Mouse (Mus musculus) heart, postnatal 10 days (tissue): ENCODE results near the gene Nol3. TPM values are rescaled to one million over a fixed set of nuclear protein-coding genes. Genes with fewer than 3 reads are reported as not detected.
"Not testable (repeated sequence)": the region's sequence is repeated elsewhere in the genome, so short reads cannot be mapped to it uniquely, and the experiment has no call there.

Experiments used
- DNase-seq, 2 experiments: peaks; one replicate each; pipeline ENCODE4 v3.0.0; 2021
- intact Hi-C: fragments of 180-260 bp; cut with DNase I; formaldehyde crosslinking; loops from one replicate; pipeline ENCODE4 v1.15.1; 2025
- total RNA-seq, 2 experiments: library from RNA; stranded (reverse); gene quantifications; 2 replicates each; pipeline ENCODE4 v1.2.3; 2021

The Nol3 gene
- total RNA-seq, result 10 to 100 TPM; 14.7 to 16.2 TPM

DNA sequence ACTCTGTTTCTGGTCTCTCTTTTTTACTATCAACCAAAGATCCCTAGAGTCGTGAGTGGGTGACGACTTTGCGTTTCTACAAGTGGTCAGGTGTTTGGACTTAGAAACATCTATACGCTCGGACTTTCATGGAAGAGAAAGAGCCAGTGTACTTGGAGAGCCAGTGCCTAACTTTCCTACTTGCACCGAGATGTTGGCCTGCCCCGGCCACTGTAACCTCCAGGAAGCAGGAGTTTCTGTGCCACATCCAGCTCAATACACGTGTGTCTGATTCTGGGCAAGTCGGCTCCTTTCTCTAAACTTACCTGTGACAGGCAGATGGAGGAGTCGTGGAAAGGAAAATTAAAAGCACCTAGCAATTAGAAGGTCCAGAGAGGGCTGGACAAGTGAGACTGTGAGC, at the start of gene Nol3:
Gene Nol3, plus strand, starts transcription at position 301 of the 400 bp plus-strand sequence.
- no peak for DNase-seq
- intact Hi-C loops, result no loop called here

GRCm38 (mm10) chr8:105231503-105232320, 44.2 kb upstream of the Nol3 start:
- no peak for DNase-seq
- intact Hi-C loops, result no loop called here

DNA sequence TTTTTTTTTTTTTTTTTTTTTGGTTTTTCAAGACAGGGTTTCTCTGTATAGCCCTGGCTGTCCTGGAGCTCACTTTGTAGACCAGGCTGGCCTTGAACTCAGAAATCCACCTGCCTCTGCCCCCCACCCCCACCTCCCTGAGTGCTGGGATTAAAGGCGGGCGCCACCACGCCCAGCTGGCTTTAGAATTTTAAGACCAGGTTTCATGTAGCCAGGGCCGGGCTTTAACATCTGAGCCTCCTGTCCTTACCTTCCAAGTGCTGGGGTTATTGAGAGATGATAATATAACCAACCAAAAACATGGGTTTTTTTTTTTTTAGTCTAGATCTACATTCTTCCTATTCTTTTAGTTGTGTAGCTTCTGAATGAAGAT, 43.6 kb upstream of the Nol3 start:
- intact Hi-C loops, DNase-seq: not testable (repeated sequence)

DNA sequence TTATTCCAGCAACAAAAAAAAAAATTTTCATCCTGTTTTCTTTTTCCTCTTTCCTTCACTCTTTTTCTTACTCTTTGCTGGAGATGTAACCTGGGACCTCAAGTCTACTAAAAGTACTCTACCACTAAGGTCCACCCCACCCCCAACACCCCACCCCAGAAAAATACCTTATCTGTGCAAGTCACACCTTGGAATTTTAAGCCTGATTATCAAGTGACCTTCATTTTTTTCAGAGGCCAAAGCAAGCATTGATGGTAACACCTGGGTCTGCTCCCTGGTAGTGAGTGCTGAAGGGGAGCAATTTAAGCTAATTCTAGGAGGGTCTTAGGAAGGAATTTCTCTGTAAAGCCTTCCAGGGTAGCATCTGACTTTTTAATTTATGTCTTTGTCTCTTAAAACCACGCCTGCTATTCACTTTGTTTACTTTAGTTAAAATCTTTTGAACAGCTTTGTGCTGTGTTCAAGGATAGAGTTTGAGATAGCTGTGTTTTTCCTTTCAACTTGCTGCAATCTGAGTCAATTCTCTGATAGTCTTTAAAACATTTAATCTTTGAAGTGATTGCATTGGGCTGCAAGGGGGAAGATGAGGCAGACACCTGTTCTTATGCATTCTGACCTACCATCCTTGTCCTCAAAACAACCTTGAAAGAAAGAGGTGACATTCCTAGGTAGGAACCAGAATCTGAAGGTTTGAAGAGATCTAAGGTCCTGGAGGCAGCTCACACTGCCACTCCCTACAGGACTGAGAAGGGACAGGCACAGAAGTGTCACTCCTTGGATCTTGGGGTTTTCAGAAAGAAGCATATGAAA, 42.6 kb upstream of the Nol3 start:
- intact Hi-C loops, result no loop called here

DNA sequence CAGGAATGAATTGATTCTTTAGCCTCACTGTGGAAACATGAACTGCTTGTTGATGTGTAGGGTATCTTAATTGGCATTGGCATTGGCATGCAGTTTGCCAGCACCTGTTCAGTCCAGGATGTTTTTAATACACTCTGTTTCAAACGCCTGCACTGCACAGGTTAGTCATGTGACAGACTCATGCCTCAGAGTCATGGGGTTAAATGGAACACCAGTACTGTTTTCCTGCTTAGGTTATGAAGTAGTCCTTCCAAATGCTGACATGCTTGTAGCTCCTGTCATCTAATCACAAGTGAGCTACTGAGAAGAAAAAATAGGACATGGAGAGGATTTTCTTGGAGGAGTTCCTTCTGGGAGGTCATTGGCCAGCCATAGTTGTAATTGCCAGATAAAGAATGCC, 40.7 kb upstream of the Nol3 start:
- intact Hi-C loops, result no loop called here

More for the DNA sequence above, 42.6 kb upstream of the Nol3 start:
- no peak for DNase-seq

DNA sequence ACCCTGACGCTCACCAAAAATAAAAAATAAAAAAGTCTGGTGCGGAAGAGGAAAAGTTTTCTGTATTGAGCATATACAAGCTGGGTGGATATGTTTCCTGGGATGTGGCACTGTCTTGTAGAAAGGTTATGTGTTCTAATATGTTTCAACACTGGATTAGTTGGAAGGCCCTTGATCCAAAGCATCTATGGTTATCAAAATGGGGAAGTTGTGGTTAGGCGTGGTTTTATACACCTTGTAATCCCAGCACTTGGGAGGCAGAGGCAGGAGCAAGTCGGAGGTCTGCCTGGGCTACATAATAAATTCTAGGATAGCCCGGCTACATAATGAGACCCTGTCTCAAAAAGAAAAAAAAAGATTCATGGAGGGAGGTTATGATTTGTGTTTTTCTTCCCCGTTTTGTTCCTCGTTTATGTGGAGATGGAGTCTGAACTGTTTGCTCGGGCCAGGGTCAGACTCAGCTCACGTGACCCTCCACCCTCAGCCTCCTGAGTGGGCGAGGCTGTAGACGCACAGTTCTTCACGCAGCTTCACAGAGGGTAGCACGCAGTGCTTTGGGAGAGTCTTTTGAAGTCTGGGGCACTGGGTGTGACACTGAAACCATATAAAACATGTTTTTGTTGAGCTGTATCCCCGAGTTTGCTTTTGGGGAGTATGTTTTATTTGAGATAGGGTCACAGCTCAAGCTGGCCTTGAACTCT, 38.3 kb upstream of the Nol3 start:
- DNase-seq, result no peak
- intact Hi-C loops, result no loop called here

More for the DNA sequence above, 40.7 kb upstream of the Nol3 start:
- DNase-seq, result no peak

- intact Hi-C loops, result no loop called here
- no peak for DNase-seq
Observed at GRCm38 (mm10) chr8:105241016-105241415, 34.9 kb upstream of the Nol3 start.

GRCm38 (mm10) chr8:105251954-105252353, 24.0 kb upstream of the Nol3 start:
- DNase-seq, result no peak
- intact Hi-C loops, result no loop called here

DNA sequence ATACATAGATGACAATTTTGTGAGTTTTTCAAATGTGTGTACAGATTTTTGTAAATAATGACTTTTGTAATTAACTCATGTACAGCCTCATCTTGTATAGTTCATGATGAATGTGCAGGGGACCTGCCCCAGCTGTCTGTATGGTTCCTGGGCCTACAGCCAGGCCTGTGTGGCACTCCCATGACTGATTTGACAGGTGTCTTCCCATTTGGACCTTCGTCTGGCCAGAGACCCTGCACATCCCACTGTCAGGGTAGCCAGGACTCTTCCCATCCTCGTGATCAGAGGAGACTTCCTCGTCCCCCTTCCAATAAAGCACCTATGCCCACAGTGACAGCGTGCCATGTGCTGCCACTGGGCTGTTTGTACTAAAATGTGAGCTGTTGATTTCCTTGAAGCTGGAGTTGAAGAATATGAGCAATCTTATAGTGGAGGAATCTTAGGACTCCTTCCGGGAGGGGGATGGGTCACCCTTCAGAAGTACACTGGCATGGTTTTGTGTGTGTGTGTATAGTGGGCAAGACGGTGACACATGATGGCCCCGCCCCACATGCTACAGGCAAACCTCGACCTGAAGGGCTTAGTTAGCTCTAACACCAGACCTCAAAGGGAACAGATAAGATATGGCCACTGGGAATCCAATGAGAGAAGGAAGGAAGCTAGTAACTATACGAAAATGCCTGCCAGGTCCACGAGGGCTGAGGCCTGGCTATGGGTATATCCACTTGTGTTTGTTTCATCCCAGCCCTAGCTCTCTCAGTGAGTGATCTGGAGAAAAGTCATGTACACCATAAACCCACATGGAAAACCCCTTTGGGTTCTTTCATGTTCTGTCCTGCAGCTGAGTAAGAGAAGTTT, 23.0 kb upstream of the Nol3 start:
- intact Hi-C loops, result no loop called here
- DNase-seq, result no peak

GRCm38 (mm10) chr8:105253766-105254151, 22.2 kb upstream of the Nol3 start:
- no peak for DNase-seq
- intact Hi-C loops, result loop anchor here (1.0 kb wide), 1 partner anchor 30 kb away; no protein-coding TSS in a partner anchor

GRCm38 (mm10) chr8:105254152-105254965, 21.6 kb upstream of the Nol3 start:
- intact Hi-C loops, result loop anchor here (1.0 kb wide), 1 partner anchor 29 kb away; no protein-coding TSS in a partner anchor
- peak; percentile 92 to 95 for DNase-seq

- intact Hi-C loops, result loop anchor here (1.0 kb wide), 1 partner anchor 28 kb away; no protein-coding TSS in a partner anchor
- peak; percentile 84 to 85 for DNase-seq
Observed at GRCm38 (mm10) chr8:105254966-105255350, 21.0 kb upstream of the Nol3 start, which contains the start of gene B3gnt9. B3gnt9 (minus strand) TSS chr8:105255153.

- intact Hi-C loops, result no loop called here
- no peak for DNase-seq
Observed at GRCm38 (mm10) chr8:105257318-105258114, 18.4 kb upstream of the Nol3 start.

- intact Hi-C loops, result no loop called here
- peak in 1 of 2 experiments; percentile 33 for DNase-seq
Observed at GRCm38 (mm10) chr8:105258911-105259720, 16.8 kb upstream of the Nol3 start.

- intact Hi-C loops, result no loop called here
- peak; percentile 78 to 86 for DNase-seq
Observed at GRCm38 (mm10) chr8:105259721-105260320, 16.1 kb upstream of the Nol3 start.

GRCm38 (mm10) chr8:105260371-105261099, 15.4 kb upstream of the Nol3 start:
- DNase-seq, result no peak
- intact Hi-C loops, result no loop called here
